Mouse (Mus musculus) heart, embryonic 10.5 days (tissue): ENCODE data around the gene Yes1. TPM values are rescaled to one million over a fixed set of nuclear protein-coding genes. Genes with fewer than 3 reads are reported as not detected.

ENCODE experiments used
- DNase-seq: peaks from one replicate; pipeline ENCODE4 v3.0.0-alpha.2; 2017; ENCODE audit warnings: low spot score
- H3K27ac ChIP-seq: fragments of 300-500 bp; sonication (generic); 2 replicates; pipeline ENCODE4 v1.5.1; 2016; ENCODE audit warnings: mild to moderate bottlenecking
- H3K27me3 ChIP-seq: fragments of 300-500 bp; sonication (generic); 2 replicates; pipeline ENCODE4 v1.6.1; 2016; ENCODE audit warnings: mild to moderate bottlenecking; ENCODE audit not compliant: poor library complexity, insufficient read depth, severe bottlenecking
- H3K36me3 ChIP-seq: fragments of 300-500 bp; sonication (generic); 2 replicates; pipeline ENCODE4 v1.6.1; 2016; ENCODE audit warnings: mild to moderate bottlenecking, moderate library complexity
- H3K4me1 ChIP-seq: fragments of 300-500 bp; sonication (generic); 2 replicates; pipeline ENCODE4 v1.6.1; 2016; ENCODE audit warnings: mild to moderate bottlenecking
- H3K4me3 ChIP-seq: fragments of 300-500 bp; sonication (generic); 2 replicates; pipeline ENCODE4 v1.5.1; 2016; ENCODE audit warnings: mild to moderate bottlenecking, moderate library complexity
- H3K9me3 ChIP-seq: fragments of 300-500 bp; sonication (generic); 2 replicates; pipeline ENCODE4 v1.6.1; 2016; ENCODE audit warnings: mild to moderate bottlenecking, moderate library complexity
- WGBS: fragments of 180-500 bp; shearing (Covaris S2); methylation state at CpG from one replicate; pipeline ENCODE4 v1.1.7; 2016; 5-methylcytosine and 5-hydroxymethylcytosine counted together
- polyA plus RNA-seq: library from polyadenylated mRNA; unstranded; fragments of >200 nt; fragmentation: Nextera tagmentation; extraction: Ambion mirVana; gene quantifications from 2 replicates; pipeline ENCODE4 v1.2.1, GENCODE M21; 2016

The Yes1 gene
- polyA plus RNA-seq = 27.8 and 28.6 TPM in 2 replicates

- WGBS = under 1% methylated on average over 60 of the region's 69 CpGs
- Histone ChIP-seq H3K9me3 (no peaks in the 10 kb centered on the region), H3K27me3 (no peaks in the 10 kb centered on the region), H3K4me1 (peaks cover 11% of the 10 kb centered on the region), H3K36me3 (no peaks in the 10 kb centered on the region), H3K27ac (peak within 1 kb of the TSS; percentile 98), H3K4me3 (peak within 1 kb of the TSS; percentile 92)
- DNase-seq = peak; percentile 93
Measured at GRCm38 (mm10) chr5:32610801-32611340, at the start of gene Yes1. TSS of gene Yes1 (plus strand) at chr5:32611171.

- Histone ChIP-seq H3K4me1 (no peaks in the 10 kb centered on the region), H3K4me3 (no peak overlapping the region), H3K27ac (no peak overlapping the region), H3K27me3 (no peaks in the 10 kb centered on the region), H3K9me3 (no peaks in the 10 kb centered on the region), H3K36me3 (no peaks in the 10 kb centered on the region)
- no peak for DNase-seq
- 10% methylated on average over 1 of the region's 1 CpGs for WGBS
Measured at GRCm38 (mm10) chr5:32564697-32565096, 46.3 kb upstream of the Yes1 start.

GRCm38 (mm10) chr5:32571802-32572201 is 39.2 kb upstream of the Yes1 start:
- no peaks in the 10 kb centered on the region for H3K36me3 ChIP-seq
- no peak overlapping the region for H3K27ac ChIP-seq
- no peak for DNase-seq
- H3K9me3 ChIP-seq = no peaks in the 10 kb centered on the region
- H3K4me3 ChIP-seq = no peak overlapping the region
- no peaks in the 10 kb centered on the region for H3K4me1 ChIP-seq
- WGBS = 80% methylated on average over 5 of the region's 5 CpGs
- no peaks in the 10 kb centered on the region for H3K27me3 ChIP-seq

GRCm38 (mm10) chr5:32588136-32588535 is 22.8 kb upstream of the Yes1 start:
- Histone ChIP-seq H3K27ac (no peak overlapping the region), H3K4me3 (no peak overlapping the region), H3K27me3 (no peaks in the 10 kb centered on the region), H3K4me1 (no peaks in the 10 kb centered on the region), H3K9me3 (0 out of 2 replicates have a peak, but pooled peaks cover 6% of the 10 kb centered on the region), H3K36me3 (no peaks in the 10 kb centered on the region)
- no peak for DNase-seq
- 10% methylated on average over 5 of the region's 5 CpGs for WGBS

- no peak for DNase-seq
- no peaks in the 10 kb centered on the region for H3K27me3 ChIP-seq
- H3K4me1 ChIP-seq = no peaks in the 10 kb centered on the region
- no peak overlapping the region for H3K27ac ChIP-seq
- no peaks in the 10 kb centered on the region for H3K36me3 ChIP-seq
- H3K4me3 ChIP-seq = no peak overlapping the region
- no peaks in the 10 kb centered on the region for H3K9me3 ChIP-seq
- 24% methylated on average over 4 of the region's 4 CpGs for WGBS
Measured at GRCm38 (mm10) chr5:32593793-32594192, 17.2 kb upstream of the Yes1 start.

- no peak overlapping the region for H3K27ac ChIP-seq
Measured at GRCm38 (mm10) chr5:32594358-32594757, 16.6 kb upstream of the Yes1 start.

GRCm38 (mm10) chr5:32605911-32606310 is 5.1 kb upstream of the Yes1 start:
- Histone ChIP-seq H3K9me3 (no peaks in the 10 kb centered on the region), H3K27ac (no peak overlapping the region), H3K36me3 (no peaks in the 10 kb centered on the region), H3K4me1 (no peaks in the 10 kb centered on the region), H3K27me3 (no peaks in the 10 kb centered on the region), H3K4me3 (no peak overlapping the region)
- WGBS = 74% methylated on average over 1 of the region's 1 CpGs
- no peak for DNase-seq

More at GRCm38 (mm10) chr5:32594358-32594757, 16.6 kb upstream of the Yes1 start:
- Histone ChIP-seq H3K4me3 (no peak overlapping the region), H3K4me1 (no peaks in the 10 kb centered on the region), H3K27me3 (no peaks in the 10 kb centered on the region), H3K9me3 (no peaks in the 10 kb centered on the region), H3K36me3 (no peaks in the 10 kb centered on the region)
- WGBS = 55% methylated on average over 5 of the region's 5 CpGs
- no peak for DNase-seq

GRCm38 (mm10) chr5:32607776-32608355 is 3.1 kb upstream of the Yes1 start:
- Histone ChIP-seq H3K4me3 (no peak overlapping the region), H3K9me3 (no peaks in the 10 kb centered on the region), H3K4me1 (0 out of 2 replicates have a peak, but pooled peaks cover 3% of the 10 kb centered on the region), H3K36me3 (no peaks in the 10 kb centered on the region), H3K27me3 (no peaks in the 10 kb centered on the region), H3K27ac (no peak overlapping the region; the same call in 1 of the 2 replicates)
- WGBS = 21% methylated on average over 2 of the region's 2 CpGs
- no peak for DNase-seq

GRCm38 (mm10) chr5:32608516-32608915 is 2.5 kb upstream of the Yes1 start:
- Histone ChIP-seq H3K36me3 (no peaks in the 10 kb centered on the region), H3K9me3 (no peaks in the 10 kb centered on the region), H3K4me3 (no peak overlapping the region), H3K27me3 (no peaks in the 10 kb centered on the region), H3K27ac (no peak overlapping the region), H3K4me1 (0 out of 2 replicates have a peak, but pooled peaks cover 3% of the 10 kb centered on the region)
- no peak for DNase-seq
- WGBS = 69% methylated on average over 4 of the region's 4 CpGs

GRCm38 (mm10) chr5:32610064-32610800 is 739 bp upstream of the Yes1 start:
- Histone ChIP-seq H3K27ac (peak overlapping the region; percentile 98), H3K9me3 (no peaks in the 10 kb centered on the region), H3K27me3 (no peaks in the 10 kb centered on the region), H3K4me1 (peaks cover 11% of the 10 kb centered on the region), H3K36me3 (no peaks in the 10 kb centered on the region), H3K4me3 (peak overlapping the region; percentile 92)
- 17% methylated on average over 21 of the region's 21 CpGs for WGBS
- no peak for DNase-seq

- under 1% methylated on average over 54 of the region's 54 CpGs for WGBS
- DNase-seq = peak; percentile 86
- Histone ChIP-seq H3K4me1 (peaks cover 11% of the 10 kb centered on the region), H3K27me3 (no peaks in the 10 kb centered on the region), H3K9me3 (no peaks in the 10 kb centered on the region), H3K4me3 (peak overlapping the region; percentile 92), H3K27ac (peak overlapping the region; percentile 98), H3K36me3 (no peaks in the 10 kb centered on the region)
Measured at GRCm38 (mm10) chr5:32611341-32611961, 480 bp downstream of the Yes1 start.

- 76% methylated on average over 2 of the region's 2 CpGs for WGBS
- no peak for DNase-seq
- Histone ChIP-seq H3K9me3 (no peaks in the 10 kb centered on the region), H3K36me3 (no peaks in the 10 kb centered on the region), H3K4me3 (no peak overlapping the region), H3K27ac (peak overlapping the region; percentile 32; the same call in 1 of the 2 replicates), H3K27me3 (no peaks in the 10 kb centered on the region), H3K4me1 (peaks cover 11% of the 10 kb centered on the region)
Measured at GRCm38 (mm10) chr5:32614291-32614690, 3.3 kb downstream of the Yes1 start.

GRCm38 (mm10) chr5:32614691-32615090 is 3.7 kb downstream of the Yes1 start:
- H3K9me3 ChIP-seq = no peaks in the 10 kb centered on the region
- H3K27ac ChIP-seq = peak overlapping the region; percentile 32; the same call in 1 of the 2 replicates
- H3K27me3 ChIP-seq = no peaks in the 10 kb centered on the region
- no peaks in the 10 kb centered on the region for H3K36me3 ChIP-seq
- peaks cover 11% of the 10 kb centered on the region for H3K4me1 ChIP-seq
- DNase-seq = no peak
- H3K4me3 ChIP-seq = no peak overlapping the region
- 63% methylated on average over 4 of the region's 4 CpGs for WGBS
